In the genomic region with DNA sequence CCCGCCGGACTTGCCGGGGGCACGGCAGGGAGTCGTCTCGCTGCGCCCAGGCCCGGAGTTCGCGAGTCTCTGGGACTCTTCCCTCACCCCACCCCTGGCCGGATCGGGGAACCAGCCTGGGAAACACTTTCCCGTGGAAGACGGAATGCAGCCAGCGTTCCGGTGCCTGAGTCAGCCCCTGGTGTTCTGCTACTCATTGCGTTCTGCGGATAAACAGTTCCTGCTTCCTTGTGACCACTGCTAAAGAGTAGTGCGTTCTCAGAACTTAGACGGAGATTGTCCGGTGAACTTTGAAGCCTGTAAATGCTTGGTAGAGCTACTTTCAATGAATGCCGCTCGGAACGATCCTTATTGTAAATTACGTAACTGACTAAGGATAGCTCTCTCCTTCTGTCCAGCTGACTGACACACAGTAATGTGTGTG, we compare ENCODE assay signal across 8 mouse cellular contexts. TPM values are rescaled to one million over a fixed set of nuclear protein-coding genes. Genes with fewer than 3 reads are reported as not detected.
A peak's percentile ranks its signal among the peaks of the same experiment; 100 is the strongest.
DNase-seq lines count a peak whose midpoint lies in the region; ATAC-seq lines count a peak whose summit lies in the region.

No protein-coding gene starts in this region.

- no peaks in the 10 kb centered on the region for H3K36me3 ChIP-seq in embryonic facial prominence, embryonic 10.5 days (replicated peaks)
- no peaks in the 10 kb centered on the region for H3K36me3 ChIP-seq in limb, embryonic 10.5 days
- H3K36me3 ChIP-seq in midbrain, embryonic 11.5 days (ENCODE audit: control insufficient read depth, insufficient read depth, low read length), result no peaks in the 10 kb centered on the region

- ATAC-seq in CD4-positive, CD25-positive, alpha-beta regulatory T cell, adult 4 months, result peak; percentile 1
- ATAC-seq in granulocyte monocyte progenitor cell, adult 5-6 weeks (replicated peaks; ENCODE audit: poor library complexity, severe bottlenecking), result peak; percentile 18
- ATAC-seq in midbrain, embryonic 11.5 days (ENCODE audit: low FRiP score), result peak; percentile 34

- peaks cover 16% of the 10 kb centered on the region for H3K4me1 ChIP-seq in embryonic facial prominence, embryonic 10.5 days
- H3K4me1 ChIP-seq in limb, embryonic 10.5 days, result peaks cover 10% of the 10 kb centered on the region
- H3K4me1 ChIP-seq in midbrain, embryonic 11.5 days (ENCODE audit: control insufficient read depth, insufficient read depth, low read length), result peaks cover 2% of the 10 kb centered on the region; the same call in 1 of the 2 replicates

- peak overlapping the region; percentile 92 for H3K4me3 ChIP-seq in embryonic facial prominence, embryonic 10.5 days
- peak overlapping the region; percentile 91 for H3K4me3 ChIP-seq in limb, embryonic 10.5 days
- H3K4me3 ChIP-seq in midbrain, embryonic 11.5 days (ENCODE audit: low read depth, low read length), result peak overlapping the region; percentile 86

- peak overlapping the region; percentile 85 for H3K9ac ChIP-seq in midbrain, embryonic 11.5 days (ENCODE audit: low read length)

- WGBS in embryonic facial prominence, embryonic 10.5 days, result under 1% methylated on average over 25 of the region's 25 CpGs
- under 1% methylated on average over 25 of the region's 25 CpGs for WGBS in limb, embryonic 10.5 days
- 0% methylated on average over 25 of the region's 25 CpGs for WGBS in midbrain, embryonic 11.5 days

- peaks cover 8% of the 10 kb centered on the region for H3K27me3 ChIP-seq in embryonic facial prominence, embryonic 10.5 days (replicated peaks; ENCODE audit: low read depth, poor library complexity, severe bottlenecking)
- H3K27me3 ChIP-seq in limb, embryonic 10.5 days (ENCODE audit: low read depth, poor library complexity, severe bottlenecking), result 0 out of 2 replicates have a peak, but pooled peaks cover 3% of the 10 kb centered on the region
- peaks cover 2% of the 10 kb centered on the region; the same call in 1 of the 2 replicates for H3K27me3 ChIP-seq in midbrain, embryonic 11.5 days (ENCODE audit: control insufficient read depth, insufficient read depth, low read length)

- H3K9me3 ChIP-seq in embryonic facial prominence, embryonic 10.5 days, result no peaks in the 10 kb centered on the region
- H3K9me3 ChIP-seq in limb, embryonic 10.5 days (replicated peaks), result no peaks in the 10 kb centered on the region
- H3K9me3 ChIP-seq in midbrain, embryonic 11.5 days (ENCODE audit: control insufficient read depth, low read length), result no peaks in the 10 kb centered on the region

- H3K27ac ChIP-seq in embryonic facial prominence, embryonic 10.5 days (replicated peaks), result peak overlapping the region; percentile 96
- peak overlapping the region; percentile 97 for H3K27ac ChIP-seq in limb, embryonic 10.5 days
- peak overlapping the region; percentile 86 for H3K27ac ChIP-seq in midbrain, embryonic 11.5 days (ENCODE audit: low read depth, low read length)

- peak; percentile 69 for DNase-seq in adrenal gland, postnatal 25 days
- no peak for DNase-seq in embryonic facial prominence, embryonic 10.5 days (ENCODE audit: low spot score)
- DNase-seq in kidney, adult 18-20 months, result peak; percentile 81
- peak; percentile 76 for DNase-seq in limb, embryonic 10.5 days (ENCODE audit: low spot score)
- DNase-seq in midbrain, embryonic 11.5 days (ENCODE audit: low spot score, missing footprints), result peak; percentile 96
- peak; percentile 54 to 57 for DNase-seq in spleen, postnatal 10 days (ENCODE audit: low spot score in 2 of 2)

- H3K4me2 ChIP-seq in midbrain, embryonic 11.5 days, result peak overlapping the region; percentile 91

RNA-seq across cellular contexts. Expression of gene Mpp5, which starts 0.7 kb away (rescaled TPM):
- 10 to 100 TPM; 14.3 to 18.0 TPM for polyA plus RNA-seq in CD4-positive, CD25-positive, alpha-beta regulatory T cell, adult 4 months (2017; shearing (Covaris generic))
- 32.3 and 36.1 TPM in 2 replicates for total RNA-seq in adrenal gland, postnatal 25 days (2021)
- polyA plus RNA-seq in embryonic facial prominence, embryonic 10.5 days (2016; fragmentation: Nextera tagmentation; extraction: Ambion mirVana), result 28.7 and 29.6 TPM in 2 replicates
- 5.5 and 6.9 TPM in 2 replicates for total RNA-seq in granulocyte monocyte progenitor cell, adult 5-6 weeks (2014; fragmentation: Nextera tagmentation)
- total RNA-seq in granulocyte monocyte progenitor cell, adult 5-6 weeks (2017), result 10.0 and 15.3 TPM in 2 replicates
- polyA plus RNA-seq in limb, embryonic 10.5 days (2016; fragmentation: Nextera tagmentation; extraction: Ambion mirVana), result 21.2 and 25.0 TPM in 2 replicates
- 27.6 and 30.2 TPM in 2 replicates for polyA plus RNA-seq in midbrain, embryonic 11.5 days (2014; fragmentation: Nextera tagmentation; extraction: Ambion mirVana)

RNA-seq across cellular contexts. Expression of gene Fam71d, which starts 58.1 kb away (rescaled TPM):
- under 1 TPM in 1 of 2 experiments, not detected in 1; 0.46 TPM for polyA plus RNA-seq in CD4-positive, CD25-positive, alpha-beta regulatory T cell, adult 4 months (2017; shearing (Covaris generic))
- total RNA-seq in adrenal gland, postnatal 25 days (2021), result 0.39 and 0.52 TPM in 2 replicates
- polyA plus RNA-seq in embryonic facial prominence, embryonic 10.5 days (2016; fragmentation: Nextera tagmentation; extraction: Ambion mirVana), result not detected in 2 replicates
- not detected in 2 replicates for total RNA-seq in granulocyte monocyte progenitor cell, adult 5-6 weeks (2014; fragmentation: Nextera tagmentation)
- not detected in 2 replicates for total RNA-seq in granulocyte monocyte progenitor cell, adult 5-6 weeks (2017)
- polyA plus RNA-seq in limb, embryonic 10.5 days (2016; fragmentation: Nextera tagmentation; extraction: Ambion mirVana), result not detected in 2 replicates
- polyA plus RNA-seq in midbrain, embryonic 11.5 days (2014; fragmentation: Nextera tagmentation; extraction: Ambion mirVana), result not detected in 2 replicates
